Mouse (Mus musculus): ENCODE results near the gene Ctr9. TPM values are rescaled to one million over a fixed set of nuclear protein-coding genes. Genes with fewer than 3 reads are reported as not detected.
A peak's percentile ranks its signal among the peaks of the same experiment; 100 is the strongest.

The Ctr9 gene
- polyA plus RNA-seq, 1 experiment, result not detected

- WGBS, result under 1% methylated on average over 83 of the region's 83 CpGs
- TF ChIP-seq POLR2A (IDR thresholded peaks at IDR 0.05; ENCODE audit: insufficient read depth, low read depth, low read length), result no peak
- TF ChIP-seq CTCF (IDR thresholded peaks at IDR 0.05; ENCODE audit: insufficient read depth, low read depth, low read length), result no peak
- H3K4me1 ChIP-seq (ENCODE audit: control insufficient read depth, insufficient read depth, low read length), result 0 out of 2 replicates have a peak, but pooled peaks cover 3% of the 10 kb centered on the region
These were observed 53.5 kb downstream of the Ctr9 start for GRCm38 (mm10) chr7:111082043-111082821.

GRCm38 (mm10) chr7:111082822-111083732 lies 54.3 kb downstream of the Ctr9 start, which contains the start of gene Eif4g2:
Eif4g2 (minus strand) TSS chr7:111083030.
- Histone ChIP-seq H3K4me3 (ENCODE audit: insufficient read depth, low read depth, low read length) (peak within 1 kb of the TSS; percentile 86), H3K4me1 (ENCODE audit: control insufficient read depth, insufficient read depth, low read length) (0 out of 2 replicates have a peak, but pooled peaks cover 3% of the 10 kb centered on the region), H3K27ac (ENCODE audit: insufficient read depth, low read depth, low read length) (peak within 1 kb of the TSS; percentile 98)
- WGBS, result under 1% methylated on average over 70 of the region's 70 CpGs
- TF ChIP-seq POLR2A (IDR thresholded peaks at IDR 0.05; ENCODE audit: insufficient read depth, low read depth, low read length) (peak; percentile 93), CTCF (IDR thresholded peaks at IDR 0.05; ENCODE audit: insufficient read depth, low read depth, low read length) (no peak)

More at GRCm38 (mm10) chr7:111082043-111082821, 53.5 kb downstream of the Ctr9 start:
- Histone ChIP-seq H3K27ac (ENCODE audit: insufficient read depth, low read depth, low read length) (peak overlapping the region; percentile 98), H3K4me3 (ENCODE audit: insufficient read depth, low read depth, low read length) (peak overlapping the region; percentile 86)

GRCm38 (mm10) chr7:111083733-111084120 lies 55.0 kb downstream of the Ctr9 start:
- H3K4me1 ChIP-seq (ENCODE audit: control insufficient read depth, insufficient read depth, low read length), result 0 out of 2 replicates have a peak, but pooled peaks cover 3% of the 10 kb centered on the region
- H3K4me3 ChIP-seq (ENCODE audit: insufficient read depth, low read depth, low read length), result peak overlapping the region; percentile 77
- WGBS, result 6% methylated on average over 4 of the region's 4 CpGs
- peak overlapping the region; percentile 98 for H3K27ac ChIP-seq (ENCODE audit: insufficient read depth, low read depth, low read length)
- TF ChIP-seq POLR2A (IDR thresholded peaks at IDR 0.05; ENCODE audit: insufficient read depth, low read depth, low read length), result no peak
- TF ChIP-seq CTCF (IDR thresholded peaks at IDR 0.05; ENCODE audit: insufficient read depth, low read depth, low read length), result no peak

GRCm38 (mm10) chr7:111084443-111084842 lies 55.7 kb downstream of the Ctr9 start:
- no peak overlapping the region for H3K27ac ChIP-seq (ENCODE audit: insufficient read depth, low read depth, low read length)

GRCm38 (mm10) chr7:111085153-111085552 lies 56.4 kb downstream of the Ctr9 start:
- TF ChIP-seq POLR2A (IDR thresholded peaks at IDR 0.05; ENCODE audit: insufficient read depth, low read depth, low read length) (no peak), CTCF (IDR thresholded peaks at IDR 0.05; ENCODE audit: insufficient read depth, low read depth, low read length) (no peak)
- H3K4me1 ChIP-seq (ENCODE audit: control insufficient read depth, insufficient read depth, low read length), result 0 out of 2 replicates have a peak, but pooled peaks cover 3% of the 10 kb centered on the region
- H3K27ac ChIP-seq (ENCODE audit: insufficient read depth, low read depth, low read length), result no peak overlapping the region
- no peak overlapping the region for H3K4me3 ChIP-seq (ENCODE audit: insufficient read depth, low read depth, low read length)

More at GRCm38 (mm10) chr7:111084443-111084842, 55.7 kb downstream of the Ctr9 start:
- WGBS, result 34% methylated on average over 2 of the region's 2 CpGs
- no peak overlapping the region for H3K4me3 ChIP-seq (ENCODE audit: insufficient read depth, low read depth, low read length)
- TF ChIP-seq CTCF (IDR thresholded peaks at IDR 0.05; ENCODE audit: insufficient read depth, low read depth, low read length) (no peak), POLR2A (IDR thresholded peaks at IDR 0.05; ENCODE audit: insufficient read depth, low read depth, low read length) (no peak)
- 0 out of 2 replicates have a peak, but pooled peaks cover 3% of the 10 kb centered on the region for H3K4me1 ChIP-seq (ENCODE audit: control insufficient read depth, insufficient read depth, low read length)

GRCm38 (mm10) chr7:111095169-111095568 lies 66.4 kb downstream of the Ctr9 start:
- Histone ChIP-seq H3K27ac (ENCODE audit: insufficient read depth, low read depth, low read length) (no peak overlapping the region), H3K4me1 (ENCODE audit: control insufficient read depth, insufficient read depth, low read length) (no peaks in the 10 kb centered on the region), H3K4me3 (ENCODE audit: insufficient read depth, low read depth, low read length) (no peak overlapping the region)
- no peak for TF ChIP-seq CTCF (IDR thresholded peaks at IDR 0.05; ENCODE audit: insufficient read depth, low read depth, low read length)
- TF ChIP-seq POLR2A (IDR thresholded peaks at IDR 0.05; ENCODE audit: insufficient read depth, low read depth, low read length), result no peak
- WGBS, result 83% methylated on average over 2 of the region's 2 CpGs

- Histone ChIP-seq H3K27ac (ENCODE audit: insufficient read depth, low read depth, low read length) (no peak overlapping the region), H3K4me3 (ENCODE audit: insufficient read depth, low read depth, low read length) (no peak overlapping the region), H3K4me1 (ENCODE audit: control insufficient read depth, insufficient read depth, low read length) (no peaks in the 10 kb centered on the region)
- TF ChIP-seq CTCF (IDR thresholded peaks at IDR 0.05; ENCODE audit: insufficient read depth, low read depth, low read length) (no peak), POLR2A (IDR thresholded peaks at IDR 0.05; ENCODE audit: insufficient read depth, low read depth, low read length) (no peak)
- 100% methylated on average over 1 of the region's 1 CpGs for WGBS
These were observed 69.4 kb downstream of the Ctr9 start for GRCm38 (mm10) chr7:111098196-111098595.

Other genes starting within 250 kb of the Ctr9 start
- not detected in 2 replicates for gene Rnf141, start 184.5 kb upstream of the Ctr9 start, polyA plus RNA-seq (2012; ENCODE audit: insufficient read depth, insufficient read length, low replicate concordance, missing spikeins)
- not detected in 2 replicates for gene Lyve1, start 165.7 kb upstream of the Ctr9 start, polyA plus RNA-seq (2012; ENCODE audit: insufficient read depth, insufficient read length, low replicate concordance, missing spikeins)
- not detected in 2 replicates for gene Mrvi1, start 46.5 kb upstream of the Ctr9 start, polyA plus RNA-seq (2012; ENCODE audit: insufficient read depth, insufficient read length, low replicate concordance, missing spikeins)
- 716 and 831 TPM in 2 replicates for gene Eif4g2, start 54.1 kb downstream of the Ctr9 start, polyA plus RNA-seq (2012; ENCODE audit: insufficient read depth, insufficient read length, low replicate concordance, missing spikeins)

Data from olfactory bulb, adult 2 months (tissue).